Mouse (Mus musculus) colon, adult 2 months (tissue): ENCODE data around the gene Pip5kl1. TPM values are rescaled to one million over a fixed set of nuclear protein-coding genes. Genes with fewer than 3 reads are reported as not detected.

Source experiments
- polyA plus RNA-seq: library from polyadenylated mRNA; depleted of rRNA; stranded (reverse); fragments of >200 nt; gene quantifications from 2 replicates; pipeline ENCODE4 v1.2.3, GENCODE M21; 2012; rRNA removed

Gene Pip5kl1
- polyA plus RNA-seq, result 0.07 and 0.12 TPM in 2 replicates

DNA sequence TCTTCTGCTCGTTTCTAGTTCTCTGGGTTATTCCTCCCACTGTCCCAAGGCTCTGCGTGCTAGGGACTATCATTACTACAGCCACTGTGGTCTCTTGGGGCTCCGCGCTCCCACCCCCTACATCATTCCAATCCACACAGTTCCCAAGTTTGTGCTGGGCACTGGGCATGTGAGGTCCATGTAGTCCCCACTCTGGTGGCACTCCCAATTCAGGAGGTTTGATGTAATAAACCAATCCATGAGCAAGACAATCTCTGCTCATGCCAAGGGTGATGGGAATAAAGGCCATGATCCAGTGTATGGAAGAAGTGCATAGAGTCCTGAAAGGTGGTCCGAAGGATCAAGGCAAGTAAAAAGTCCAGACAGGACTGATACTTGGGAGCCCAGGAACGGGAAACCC is at the start of gene Pip5kl1:
Gene Pip5kl1, plus strand, starts transcription at position 301 of the 400 bp plus-strand sequence.

DNA sequence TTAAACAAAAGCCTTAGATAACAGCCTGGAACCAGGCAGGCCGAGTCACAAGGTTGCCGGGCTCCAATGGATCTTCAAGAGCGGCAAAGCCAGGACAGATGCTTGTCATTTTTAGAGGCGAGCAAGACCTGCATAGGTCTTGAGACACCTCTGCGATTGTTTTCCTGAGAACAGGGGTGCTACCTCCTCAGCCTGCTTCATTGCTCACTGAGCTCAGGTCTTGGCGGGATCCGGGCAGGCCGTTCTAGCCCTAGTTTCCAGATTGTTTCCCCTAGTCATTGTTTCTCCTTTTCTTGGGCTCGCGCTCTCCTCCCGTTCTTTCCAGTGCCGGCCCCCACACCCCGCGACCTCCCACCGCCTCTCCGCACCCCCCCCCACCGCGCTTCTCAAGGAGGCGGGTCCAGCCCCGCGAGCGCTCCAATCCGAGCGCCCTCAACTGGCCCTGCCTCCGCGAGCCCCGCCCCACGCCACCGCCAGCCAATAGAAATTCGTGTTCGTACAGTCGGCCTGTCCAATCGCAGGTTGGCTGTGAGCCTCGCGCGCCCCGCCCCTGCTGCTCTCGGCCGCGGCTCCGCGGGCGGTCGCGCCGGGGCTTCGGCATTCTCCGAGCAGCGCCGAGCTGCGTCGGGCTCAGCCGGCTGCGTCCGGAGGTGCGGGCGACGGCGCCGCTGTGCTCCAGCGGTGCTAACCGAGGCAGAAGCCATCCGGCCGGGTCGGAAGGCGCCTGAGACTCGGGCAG is 39.7 kb upstream of the Pip5kl1 start, which contains the start of gene Fam102a:
Gene Fam102a, plus strand, starts transcription at position 600 of the 739 bp plus-strand sequence.

DNA sequence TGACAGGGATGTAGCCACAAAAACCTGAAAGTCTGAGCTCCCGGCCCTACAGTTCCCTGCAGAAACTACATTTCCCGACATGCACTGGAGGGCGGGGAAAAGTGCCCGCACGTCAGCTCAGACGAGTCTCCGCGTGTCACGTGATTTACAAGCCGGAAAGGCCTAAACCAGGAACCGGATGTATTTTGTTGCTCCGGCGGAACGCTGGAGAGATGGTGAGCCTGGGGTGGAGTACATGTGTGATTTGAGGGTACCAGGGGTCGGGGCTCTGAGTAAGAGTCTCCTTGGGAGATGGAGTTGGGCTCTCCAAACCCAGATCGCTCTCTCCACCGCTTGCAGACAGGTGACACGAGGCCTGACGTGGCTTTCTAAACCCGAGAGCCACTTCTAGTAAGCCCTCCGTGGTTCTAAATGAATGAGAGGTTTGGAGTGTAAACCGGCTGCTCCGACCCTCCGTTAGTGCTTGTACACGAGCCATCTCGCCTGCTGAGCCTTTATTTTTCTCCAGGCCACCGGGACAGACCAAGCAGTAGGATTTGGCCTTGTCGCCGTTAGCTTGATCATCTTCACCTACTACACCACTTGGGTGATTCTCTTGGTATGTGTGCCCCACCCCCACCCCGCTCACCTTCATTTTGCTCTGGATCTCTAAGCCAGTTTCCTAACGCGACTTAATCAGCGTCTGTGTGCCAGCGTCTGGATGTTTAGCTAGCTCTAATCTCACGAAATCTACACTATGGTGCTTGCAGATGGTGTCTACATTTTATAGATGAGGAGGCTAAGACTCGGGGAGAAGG is 3.7 kb upstream of the Pip5kl1 start, which contains the start of gene Dpm2:
Gene Dpm2, plus strand, starts transcription at position 161 of the 797 bp plus-strand sequence.

DNA sequence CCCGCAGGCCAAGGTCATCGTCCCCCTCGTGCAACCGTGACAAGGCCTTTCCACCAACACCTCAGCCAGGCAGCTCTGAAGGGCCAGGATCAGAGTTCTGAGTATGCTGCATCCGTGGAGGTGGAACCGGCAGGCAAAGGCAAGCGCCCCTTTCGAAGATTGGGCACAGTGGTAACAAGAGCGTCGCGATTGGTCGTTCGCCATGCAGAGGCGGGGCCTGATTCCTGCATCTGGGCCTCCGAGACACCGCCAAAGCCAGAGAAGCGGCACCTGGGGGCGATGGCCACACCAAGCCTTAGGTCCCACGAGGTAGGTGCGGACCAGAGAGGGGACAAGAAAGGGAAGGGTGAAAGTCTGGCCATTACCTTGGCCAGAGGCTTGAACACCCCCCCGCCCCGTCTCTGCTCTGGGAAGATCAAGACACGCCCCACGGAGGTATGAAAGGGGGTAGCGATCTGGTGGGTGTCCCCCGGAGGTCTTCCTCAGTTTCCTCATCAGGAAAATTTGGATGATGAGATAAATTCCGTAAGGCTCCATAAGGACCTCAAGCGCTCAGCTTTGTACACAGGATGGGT is 1.1 kb downstream of the Pip5kl1 start, which contains the start of gene 9430097D07Rik:
Gene 9430097D07Rik, minus strand, starts transcription at position 99 of the 575 bp plus-strand sequence.

DNA sequence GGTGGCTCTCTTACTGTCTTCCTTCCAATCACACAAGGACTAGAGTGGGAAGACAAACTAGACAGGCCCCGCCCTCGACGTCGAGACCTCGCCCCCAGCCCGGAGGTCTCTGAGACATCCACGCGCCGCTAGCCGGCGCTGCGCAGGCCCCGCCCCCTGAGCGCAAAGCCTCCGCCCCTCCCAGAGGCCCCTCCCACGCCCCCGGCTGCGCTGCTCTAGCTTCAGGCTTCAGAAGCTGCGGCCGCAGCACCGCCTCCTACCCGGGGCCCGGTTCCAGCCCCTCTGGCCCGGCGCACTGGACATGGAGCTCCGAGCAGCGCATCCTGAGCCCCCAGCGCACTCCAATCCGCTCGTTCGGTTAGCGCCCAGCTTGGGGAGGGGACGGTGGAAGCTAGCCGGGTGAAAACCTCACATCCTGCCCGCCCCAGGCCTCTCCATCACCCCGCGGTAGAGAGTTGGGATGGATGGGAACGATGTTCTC is 12.3 kb downstream of the Pip5kl1 start, which contains the start of gene St6galnac4:
Gene St6galnac4, plus strand, starts transcription at position 225 of the 481 bp plus-strand sequence.

DNA sequence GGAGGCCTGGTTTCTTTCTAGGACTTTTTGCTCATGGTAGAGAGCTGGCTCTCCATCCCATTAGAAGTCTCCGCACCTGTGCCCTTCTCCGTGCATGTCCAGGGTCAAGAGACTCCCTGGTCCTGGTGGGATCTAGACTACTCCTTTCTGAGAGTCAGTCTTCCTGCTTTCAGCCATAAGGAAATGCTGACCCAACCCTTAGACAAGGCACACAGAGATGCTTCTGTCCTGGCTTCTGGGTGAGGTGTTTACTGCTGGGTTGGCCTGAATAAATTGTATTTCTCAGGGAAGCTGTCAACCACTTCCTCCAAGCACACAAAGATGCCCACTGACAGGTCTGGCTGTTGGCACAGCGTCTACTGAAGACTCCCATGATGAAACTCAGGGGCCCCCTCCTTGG is 24.8 kb downstream of the Pip5kl1 start, which contains the start of gene St6galnac6:
Gene St6galnac6, plus strand, starts transcription at position 301 of the 400 bp plus-strand sequence.

DNA sequence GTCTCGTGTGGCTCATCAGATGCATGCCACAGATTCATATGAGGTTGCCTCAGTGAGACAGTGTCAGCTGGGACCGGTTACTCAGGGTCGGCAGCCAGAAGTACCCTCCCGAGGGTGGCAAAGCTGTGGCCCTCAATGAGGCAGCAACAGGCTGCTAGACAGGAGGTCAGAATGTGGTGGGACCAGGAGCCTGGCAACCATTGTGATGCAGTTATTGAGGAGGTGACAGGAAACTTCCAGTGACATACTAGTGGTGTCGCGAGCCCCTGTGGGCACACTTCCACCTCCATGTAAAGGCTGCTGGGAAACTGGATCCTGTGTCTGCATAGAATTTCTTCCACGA is 46.9 kb downstream of the Pip5kl1 start, which contains the start of gene Ak1:
Gene Ak1, plus strand, starts transcription at position 242 of the 343 bp plus-strand sequence.

Other genes starting within 250 kb of the Pip5kl1 start
- gene Ciz1, start 222.5 kb upstream of the Pip5kl1 start, polyA plus RNA-seq, result 203 and 239 TPM in 2 replicates
- 73.5 and 82.0 TPM in 2 replicates for gene Dnm1, start 221.5 kb upstream of the Pip5kl1 start, polyA plus RNA-seq
- 107 and 180 TPM in 2 replicates for gene 1110008P14Rik, start 192.9 kb upstream of the Pip5kl1 start, polyA plus RNA-seq
- gene Lcn2, start 186.5 kb upstream of the Pip5kl1 start, polyA plus RNA-seq, result 6.3 and 6.5 TPM in 2 replicates
- gene Ptges2, start 178.9 kb upstream of the Pip5kl1 start, polyA plus RNA-seq, result 32.1 and 36.7 TPM in 2 replicates
- gene Naif1, start 124.3 kb upstream of the Pip5kl1 start, polyA plus RNA-seq, result 6.1 and 6.2 TPM in 2 replicates
- 22.3 and 23.9 TPM in 2 replicates for gene Slc25a25, start 123.4 kb upstream of the Pip5kl1 start, polyA plus RNA-seq
- gene Fam102a, start 39.5 kb upstream of the Pip5kl1 start, polyA plus RNA-seq, result 87.0 and 91.8 TPM in 2 replicates
- gene Dpm2, start 3.9 kb upstream of the Pip5kl1 start, polyA plus RNA-seq, result 104 and 129 TPM in 2 replicates
- gene 9430097D07Rik, start 887 bp downstream of the Pip5kl1 start, polyA plus RNA-seq, result not detected in 2 replicates
- gene St6galnac4, start 12.3 kb downstream of the Pip5kl1 start, polyA plus RNA-seq, result 52.5 and 67.7 TPM in 2 replicates
- gene St6galnac6, start 24.9 kb downstream of the Pip5kl1 start, polyA plus RNA-seq, result 1,674 and 1,690 TPM in 2 replicates
- gene Ak1, start 47.0 kb downstream of the Pip5kl1 start, polyA plus RNA-seq, result 13.3 and 16.6 TPM in 2 replicates
- gene Eng, start 71.8 kb downstream of the Pip5kl1 start, polyA plus RNA-seq, result 66.6 and 72.0 TPM in 2 replicates
- gene Fpgs, start 129.3 kb downstream of the Pip5kl1 start, polyA plus RNA-seq, result 66.9 and 67.1 TPM in 2 replicates
- 110 and 111 TPM in 2 replicates for gene Cdk9, start 138.3 kb downstream of the Pip5kl1 start, polyA plus RNA-seq
- gene Sh2d3c, start 146.3 kb downstream of the Pip5kl1 start, polyA plus RNA-seq, result 12.3 and 15.6 TPM in 2 replicates
- not detected in 2 replicates for gene 6330409D20Rik, start 166.2 kb downstream of the Pip5kl1 start, polyA plus RNA-seq
- gene Tor2a, start 182.4 kb downstream of the Pip5kl1 start, polyA plus RNA-seq, result 106 and 146 TPM in 2 replicates
- gene Ttc16, start 200.8 kb downstream of the Pip5kl1 start, polyA plus RNA-seq, result 0.50 and 0.93 TPM in 2 replicates
- 55.8 and 75.5 TPM in 2 replicates for gene Ptrh1, start 201.0 kb downstream of the Pip5kl1 start, polyA plus RNA-seq
- gene Cfap157, start 209.6 kb downstream of the Pip5kl1 start, polyA plus RNA-seq, result not detected in 2 replicates